Mouse (Mus musculus): Measurements from ENCODE around the gene Zfp422.
A peak's percentile ranks its signal among the peaks of the same experiment; 100 is the strongest.

DNA sequence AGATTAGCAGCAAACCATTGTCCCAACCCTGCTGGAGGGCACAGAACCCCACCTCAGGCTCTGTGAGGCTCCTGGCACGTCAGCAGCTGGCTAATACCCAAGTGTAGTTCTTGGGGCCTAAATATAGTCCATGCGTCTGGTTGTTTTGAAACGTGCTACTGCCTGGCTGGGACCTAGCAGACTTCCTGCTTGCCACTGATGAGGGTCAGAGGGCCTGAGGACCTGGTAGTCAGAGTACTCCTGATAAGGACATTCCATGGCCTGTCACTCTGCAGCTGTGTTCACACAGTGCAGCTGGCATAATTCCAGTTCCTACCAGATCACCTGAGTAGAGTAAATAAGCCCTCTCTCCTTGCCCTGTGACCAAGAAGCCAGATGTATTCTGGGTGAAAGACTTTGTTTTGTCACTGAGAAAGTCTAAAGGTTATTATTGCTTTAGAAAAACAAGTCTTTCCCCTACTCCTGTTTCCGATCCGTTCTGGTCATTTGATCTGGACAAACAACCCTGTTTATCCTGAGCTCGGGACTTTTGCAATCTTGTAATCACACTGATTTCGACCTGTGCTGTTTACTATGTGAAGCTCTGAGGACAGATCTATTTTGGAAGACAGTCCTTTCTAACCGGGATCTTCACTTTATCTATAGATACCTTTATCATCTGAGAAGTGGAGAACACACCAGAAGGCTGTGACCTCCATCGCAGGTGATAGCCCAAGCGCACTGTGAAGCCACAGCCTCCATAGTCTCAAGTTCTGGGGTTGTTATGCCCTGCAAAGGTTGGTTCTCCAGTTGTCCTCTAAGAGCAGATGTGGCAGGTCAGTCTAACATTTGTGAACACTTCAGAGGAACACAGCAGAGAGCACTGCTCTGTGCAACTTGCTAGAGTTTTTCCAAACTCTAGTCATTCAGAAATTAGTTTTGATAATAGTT is 6.7 kb upstream of the Zfp422 start:
- TF ChIP-seq EP300 (IDR thresholded peaks at IDR 0.05): peak; percentile 99
- no peak for TF ChIP-seq CTCF (IDR thresholded peaks at IDR 0.05)

All from lung, postnatal 0 days (tissue).